Mouse (Mus musculus) midbrain, embryonic 15.5 days (tissue): Measurements from ENCODE around the gene Lonp2. TPM values are rescaled to one million over a fixed set of nuclear protein-coding genes. Genes with fewer than 3 reads are reported as not detected.

Experiments used
- ATAC-seq: fragments of 200-750 bp; cut with Nextera tagmentation; replicated peaks from 2 replicates; pipeline ENCODE4 v1.8.0; 2017; ENCODE audit warnings: moderate TSS enrichment
- H3K27ac ChIP-seq: fragments of 300-500 bp; sonication (generic); 2 replicates; pipeline ENCODE4 v1.5.1; 2015; ENCODE audit warnings: mild to moderate bottlenecking, inconsistent platforms
- H3K27me3 ChIP-seq: fragments of 300-500 bp; sonication (generic); replicated peaks from 2 replicates; pipeline ENCODE4 v1.6.1; 2015; ENCODE audit warnings: inconsistent platforms
- H3K36me3 ChIP-seq: fragments of 300-500 bp; sonication (generic); replicated peaks from 2 replicates; pipeline ENCODE4 v1.6.1; 2015; ENCODE audit warnings: inconsistent platforms
- H3K4me1 ChIP-seq: fragments of 300-500 bp; sonication (generic); 2 replicates; pipeline ENCODE4 v1.6.1; 2015; ENCODE audit warnings: inconsistent platforms
- H3K4me2 ChIP-seq: fragments of 300-500 bp; sonication (generic); 2 replicates; pipeline ENCODE4 v1.6.1; 2015; ENCODE audit warnings: inconsistent platforms, mild to moderate bottlenecking, moderate library complexity
- H3K4me3 ChIP-seq: fragments of 300-500 bp; sonication (generic); 2 replicates; pipeline ENCODE4 v1.5.1; 2015; ENCODE audit warnings: mild to moderate bottlenecking, inconsistent platforms
- H3K9ac ChIP-seq: fragments of 300-500 bp; sonication (generic); 2 replicates; pipeline ENCODE4 v1.6.1; 2015; ENCODE audit warnings: mild to moderate bottlenecking, inconsistent platforms
- H3K9me3 ChIP-seq: fragments of 300-500 bp; sonication (generic); 2 replicates; pipeline ENCODE4 v1.6.1; 2016; ENCODE audit warnings: inconsistent platforms
- whole genome bisulfite sequencing: fragments of 180-500 bp; shearing (Covaris S2); methylation state at CpG from one replicate; pipeline ENCODE4 v1.1.7; 2015; ENCODE audit warnings: mixed read lengths; 5-methylcytosine and 5-hydroxymethylcytosine counted together
- polyA plus RNA-seq: library from polyadenylated mRNA; unstranded; fragments of >200 nt; fragmentation: Nextera tagmentation; extraction: Ambion mirVana; gene quantifications from 2 replicates; pipeline ENCODE4 v1.2.1, GENCODE M21; 2015

Lonp2 gene
- polyA plus RNA-seq, 1 experiment from 2014 or later = 86.6 TPM

- 76% methylated on average over 3 of the region's 3 CpGs for WGBS
- no peak for ATAC-seq
These were observed 29.6 kb upstream of the Lonp2 start for GRCm38 (mm10) chr8:86594159-86594796.

GRCm38 (mm10) chr8:86595671-86596070 lies 28.2 kb upstream of the Lonp2 start:
- no peak overlapping the region for H3K27ac ChIP-seq
- H3K4me1 ChIP-seq = no peaks in the 10 kb centered on the region
- WGBS = 80% methylated on average over 5 of the region's 5 CpGs
- H3K27me3 ChIP-seq = no peaks in the 10 kb centered on the region
- no peak overlapping the region for H3K9ac ChIP-seq
- ATAC-seq = no peak
- no peaks in the 10 kb centered on the region for H3K9me3 ChIP-seq
- H3K4me3 ChIP-seq = no peak overlapping the region
- no peaks in the 10 kb centered on the region for H3K36me3 ChIP-seq
- no peak overlapping the region for H3K4me2 ChIP-seq

More at GRCm38 (mm10) chr8:86594159-86594796, 29.6 kb upstream of the Lonp2 start:
- no peak overlapping the region for H3K27ac ChIP-seq
- no peak overlapping the region for H3K4me2 ChIP-seq
- H3K9ac ChIP-seq = no peak overlapping the region
- no peak overlapping the region for H3K4me3 ChIP-seq
- no peaks in the 10 kb centered on the region for H3K36me3 ChIP-seq
- no peaks in the 10 kb centered on the region for H3K27me3 ChIP-seq
- no peaks in the 10 kb centered on the region for H3K9me3 ChIP-seq
- no peaks in the 10 kb centered on the region for H3K4me1 ChIP-seq

GRCm38 (mm10) chr8:86597681-86598080 lies 26.2 kb upstream of the Lonp2 start:
- no peak overlapping the region for H3K9ac ChIP-seq
- no peaks in the 10 kb centered on the region for H3K9me3 ChIP-seq
- no peaks in the 10 kb centered on the region for H3K36me3 ChIP-seq
- WGBS = 87% methylated on average over 7 of the region's 7 CpGs
- no peaks in the 10 kb centered on the region for H3K4me1 ChIP-seq
- H3K4me3 ChIP-seq = no peak overlapping the region
- no peaks in the 10 kb centered on the region for H3K27me3 ChIP-seq
- H3K4me2 ChIP-seq = no peak overlapping the region
- H3K27ac ChIP-seq = no peak overlapping the region
- ATAC-seq = no peak

GRCm38 (mm10) chr8:86599299-86599698 lies 24.5 kb upstream of the Lonp2 start:
- Histone ChIP-seq H3K9me3 (no peaks in the 10 kb centered on the region), H3K4me3 (no peak overlapping the region), H3K27me3 (no peaks in the 10 kb centered on the region), H3K9ac (no peak overlapping the region), H3K36me3 (no peaks in the 10 kb centered on the region), H3K4me2 (no peak overlapping the region), H3K27ac (no peak overlapping the region), H3K4me1 (no peaks in the 10 kb centered on the region)
- no peak for ATAC-seq
- 88% methylated on average over 6 of the region's 6 CpGs for WGBS

GRCm38 (mm10) chr8:86600311-86600710 lies 23.5 kb upstream of the Lonp2 start:
- Histone ChIP-seq H3K4me1 (no peaks in the 10 kb centered on the region), H3K9ac (no peak overlapping the region), H3K27me3 (no peaks in the 10 kb centered on the region), H3K4me3 (no peak overlapping the region), H3K36me3 (no peaks in the 10 kb centered on the region), H3K9me3 (no peaks in the 10 kb centered on the region), H3K4me2 (no peak overlapping the region), H3K27ac (no peak overlapping the region)
- no peak for ATAC-seq
- 82% methylated on average over 3 of the region's 3 CpGs for WGBS

- WGBS = 67% methylated on average over 2 of the region's 2 CpGs
- H3K9me3 ChIP-seq = no peaks in the 10 kb centered on the region
- no peak for ATAC-seq
- no peaks in the 10 kb centered on the region for H3K4me1 ChIP-seq
- H3K9ac ChIP-seq = no peak overlapping the region
- H3K36me3 ChIP-seq = no peaks in the 10 kb centered on the region
- no peaks in the 10 kb centered on the region for H3K27me3 ChIP-seq
- H3K27ac ChIP-seq = no peak overlapping the region
- H3K4me3 ChIP-seq = no peak overlapping the region
- no peak overlapping the region for H3K4me2 ChIP-seq
These were observed 20.7 kb upstream of the Lonp2 start for GRCm38 (mm10) chr8:86603174-86603573.

GRCm38 (mm10) chr8:86604676-86605075 lies 19.2 kb upstream of the Lonp2 start:
- H3K36me3 ChIP-seq = no peaks in the 10 kb centered on the region

GRCm38 (mm10) chr8:86613798-86614197 lies 10.0 kb upstream of the Lonp2 start:
- Histone ChIP-seq H3K4me3 (no peak overlapping the region), H3K27ac (no peak overlapping the region), H3K9ac (no peak overlapping the region), H3K9me3 (no peaks in the 10 kb centered on the region), H3K4me2 (no peak overlapping the region), H3K4me1 (no peaks in the 10 kb centered on the region), H3K36me3 (no peaks in the 10 kb centered on the region), H3K27me3 (no peaks in the 10 kb centered on the region)
- 82% methylated on average over 2 of the region's 2 CpGs for WGBS
- ATAC-seq = no peak

More at GRCm38 (mm10) chr8:86604676-86605075, 19.2 kb upstream of the Lonp2 start:
- H3K27me3 ChIP-seq = no peaks in the 10 kb centered on the region
- H3K9me3 ChIP-seq = no peaks in the 10 kb centered on the region
- H3K4me3 ChIP-seq = no peak overlapping the region
- H3K4me1 ChIP-seq = no peaks in the 10 kb centered on the region
- 84% methylated on average over 3 of the region's 3 CpGs for WGBS
- ATAC-seq = no peak
- no peak overlapping the region for H3K4me2 ChIP-seq
- H3K9ac ChIP-seq = no peak overlapping the region
- no peak overlapping the region for H3K27ac ChIP-seq

GRCm38 (mm10) chr8:86615095-86615769 lies 8.6 kb upstream of the Lonp2 start:
- WGBS = 88% methylated on average over 6 of the region's 6 CpGs
- ATAC-seq = no peak

GRCm38 (mm10) chr8:86617759-86618387 lies 6.0 kb upstream of the Lonp2 start:
- 78% methylated on average over 7 of the region's 7 CpGs for WGBS

More at GRCm38 (mm10) chr8:86615095-86615769, 8.6 kb upstream of the Lonp2 start:
- no peaks in the 10 kb centered on the region for H3K4me1 ChIP-seq
- H3K4me3 ChIP-seq = no peak overlapping the region
- no peaks in the 10 kb centered on the region for H3K9me3 ChIP-seq
- no peaks in the 10 kb centered on the region for H3K27me3 ChIP-seq
- no peak overlapping the region for H3K4me2 ChIP-seq
- H3K36me3 ChIP-seq = no peaks in the 10 kb centered on the region
- H3K27ac ChIP-seq = no peak overlapping the region
- H3K9ac ChIP-seq = no peak overlapping the region

GRCm38 (mm10) chr8:86623551-86623910 lies 312 bp upstream of the Lonp2 start:
- H3K4me1 ChIP-seq = peaks cover 19% of the 10 kb centered on the region
- ATAC-seq = no peak
- H3K36me3 ChIP-seq = no peaks in the 10 kb centered on the region
- H3K9ac ChIP-seq = peak overlapping the region; percentile 75
- no peaks in the 10 kb centered on the region for H3K27me3 ChIP-seq
- H3K9me3 ChIP-seq = no peaks in the 10 kb centered on the region
- under 1% methylated on average over 14 of the region's 14 CpGs for WGBS
- peak overlapping the region; percentile 91 for H3K27ac ChIP-seq
- peak overlapping the region; percentile 94 for H3K4me3 ChIP-seq
- H3K4me2 ChIP-seq = peak overlapping the region; percentile 80

More at GRCm38 (mm10) chr8:86617759-86618387, 6.0 kb upstream of the Lonp2 start:
- Histone ChIP-seq H3K4me3 (no peak overlapping the region), H3K27ac (no peak overlapping the region), H3K9me3 (no peaks in the 10 kb centered on the region), H3K4me2 (no peak overlapping the region), H3K4me1 (no peaks in the 10 kb centered on the region), H3K27me3 (no peaks in the 10 kb centered on the region), H3K9ac (no peak overlapping the region), H3K36me3 (no peaks in the 10 kb centered on the region)
- no peak for ATAC-seq

- H3K27me3 ChIP-seq = no peaks in the 10 kb centered on the region
- 58% methylated on average over 7 of the region's 7 CpGs for WGBS
These were observed 1.1 kb downstream of the Lonp2 start for GRCm38 (mm10) chr8:86624915-86625314.

More at GRCm38 (mm10) chr8:86624915-86625314, 1.1 kb downstream of the Lonp2 start:
- peak overlapping the region; percentile 94 for H3K4me3 ChIP-seq
- ATAC-seq = no peak
- peak overlapping the region; percentile 80 for H3K4me2 ChIP-seq
- peaks cover 19% of the 10 kb centered on the region for H3K4me1 ChIP-seq
- no peaks in the 10 kb centered on the region for H3K9me3 ChIP-seq
- peak overlapping the region; percentile 75 for H3K9ac ChIP-seq
- H3K36me3 ChIP-seq = no peaks in the 10 kb centered on the region
- no peak overlapping the region for H3K27ac ChIP-seq
